Mouse (Mus musculus): Measurements from ENCODE around the gene Nell2.

Gene Nell2

GRCm38 (mm10) chr15:95527948-95528861 lies at the start of gene Nell2:
Gene Nell2 (minus strand): TSS chr15:95528559.
- TF ChIP-seq CTCF (conservative IDR thresholded peaks at IDR 0.05; ENCODE audit: low read length) (peak; percentile 12; the same call in 1 of the 2 replicates), POU5F1 (IDR thresholded peaks at IDR 0.05; ENCODE audit: borderline replicate concordance, low read length) (no peak), NANOG (IDR thresholded peaks at IDR 0.05; ENCODE audit: borderline replicate concordance, low read length) (no peak)
- H3K36me3 ChIP-seq (ENCODE audit: insufficient read depth, low read length): no peaks in the 10 kb centered on the region
- H3K9me3 ChIP-seq (ENCODE audit: low read length): no peaks in the 10 kb centered on the region
- H3K4me1 ChIP-seq (replicated peaks; ENCODE audit: low read depth, low read length): peaks cover 10% of the 10 kb centered on the region
- peaks cover 35% of the 10 kb centered on the region for H3K27me3 ChIP-seq (ENCODE audit: insufficient read depth, low read length)
- peak within 1 kb of the TSS; percentile 84 for H3K4me3 ChIP-seq (replicated peaks; ENCODE audit: low read length)

- peaks cover 18% of the 10 kb centered on the region for H3K27me3 ChIP-seq (ENCODE audit: insufficient read depth, low read length)
- no peak for TF ChIP-seq POU5F1 (IDR thresholded peaks at IDR 0.05; ENCODE audit: borderline replicate concordance, low read length)
- peak; percentile 82 for TF ChIP-seq CTCF (conservative IDR thresholded peaks at IDR 0.05; ENCODE audit: low read length)
- TF ChIP-seq NANOG (IDR thresholded peaks at IDR 0.05; ENCODE audit: borderline replicate concordance, low read length): no peak
- no peak overlapping the region for H3K4me3 ChIP-seq (replicated peaks; ENCODE audit: low read length)
- H3K9me3 ChIP-seq (ENCODE audit: low read length): no peaks in the 10 kb centered on the region
- H3K4me1 ChIP-seq (replicated peaks; ENCODE audit: low read depth, low read length): peaks cover 15% of the 10 kb centered on the region
- no peaks in the 10 kb centered on the region for H3K36me3 ChIP-seq (ENCODE audit: insufficient read depth, low read length)
Observed at GRCm38 (mm10) chr15:95574661-95575060, 46.3 kb upstream of the Nell2 start.

- H3K27me3 ChIP-seq (ENCODE audit: insufficient read depth, low read length): no peaks in the 10 kb centered on the region
- no peak for TF ChIP-seq NANOG (IDR thresholded peaks at IDR 0.05; ENCODE audit: borderline replicate concordance, low read length)
- TF ChIP-seq POU5F1 (IDR thresholded peaks at IDR 0.05; ENCODE audit: borderline replicate concordance, low read length): no peak
- no peak for TF ChIP-seq CTCF (conservative IDR thresholded peaks at IDR 0.05; ENCODE audit: low read length)
- H3K4me1 ChIP-seq (replicated peaks; ENCODE audit: low read depth, low read length): no peaks in the 10 kb centered on the region
- no peak overlapping the region for H3K4me3 ChIP-seq (replicated peaks; ENCODE audit: low read length)
- H3K36me3 ChIP-seq (ENCODE audit: insufficient read depth, low read length): no peaks in the 10 kb centered on the region
- no peaks in the 10 kb centered on the region for H3K9me3 ChIP-seq (ENCODE audit: low read length)
Observed at GRCm38 (mm10) chr15:95569606-95570005, 41.2 kb upstream of the Nell2 start.

GRCm38 (mm10) chr15:95565160-95565559 lies 36.8 kb upstream of the Nell2 start:
- Histone ChIP-seq H3K4me1 (replicated peaks; ENCODE audit: low read depth, low read length) (no peaks in the 10 kb centered on the region), H3K9me3 (ENCODE audit: low read length) (no peaks in the 10 kb centered on the region), H3K27me3 (ENCODE audit: insufficient read depth, low read length) (no peaks in the 10 kb centered on the region), H3K4me3 (replicated peaks; ENCODE audit: low read length) (no peak overlapping the region), H3K36me3 (ENCODE audit: insufficient read depth, low read length) (no peaks in the 10 kb centered on the region)
- TF ChIP-seq CTCF (conservative IDR thresholded peaks at IDR 0.05; ENCODE audit: low read length) (no peak), NANOG (IDR thresholded peaks at IDR 0.05; ENCODE audit: borderline replicate concordance, low read length) (no peak), POU5F1 (IDR thresholded peaks at IDR 0.05; ENCODE audit: borderline replicate concordance, low read length) (no peak)

GRCm38 (mm10) chr15:95561303-95561702 lies 32.9 kb upstream of the Nell2 start:
- TF ChIP-seq POU5F1 (IDR thresholded peaks at IDR 0.05; ENCODE audit: borderline replicate concordance, low read length): no peak
- TF ChIP-seq CTCF (conservative IDR thresholded peaks at IDR 0.05; ENCODE audit: low read length): no peak
- H3K27me3 ChIP-seq (ENCODE audit: insufficient read depth, low read length): no peaks in the 10 kb centered on the region
- no peaks in the 10 kb centered on the region for H3K36me3 ChIP-seq (ENCODE audit: insufficient read depth, low read length)
- no peaks in the 10 kb centered on the region for H3K9me3 ChIP-seq (ENCODE audit: low read length)
- no peak overlapping the region for H3K4me3 ChIP-seq (replicated peaks; ENCODE audit: low read length)
- no peaks in the 10 kb centered on the region for H3K4me1 ChIP-seq (replicated peaks; ENCODE audit: low read depth, low read length)

- Histone ChIP-seq H3K36me3 (ENCODE audit: insufficient read depth, low read length) (no peaks in the 10 kb centered on the region), H3K4me1 (replicated peaks; ENCODE audit: low read depth, low read length) (no peaks in the 10 kb centered on the region), H3K4me3 (replicated peaks; ENCODE audit: low read length) (no peak overlapping the region), H3K27me3 (ENCODE audit: insufficient read depth, low read length) (no peaks in the 10 kb centered on the region), H3K9me3 (ENCODE audit: low read length) (peaks cover 25% of the 10 kb centered on the region)
- TF ChIP-seq NANOG (IDR thresholded peaks at IDR 0.05; ENCODE audit: borderline replicate concordance, low read length) (no peak), CTCF (conservative IDR thresholded peaks at IDR 0.05; ENCODE audit: low read length) (no peak), POU5F1 (IDR thresholded peaks at IDR 0.05; ENCODE audit: borderline replicate concordance, low read length) (no peak)
Observed at GRCm38 (mm10) chr15:95550011-95550410, 21.7 kb upstream of the Nell2 start.

- Histone ChIP-seq H3K27me3 (ENCODE audit: insufficient read depth, low read length) (no peaks in the 10 kb centered on the region), H3K36me3 (ENCODE audit: insufficient read depth, low read length) (no peaks in the 10 kb centered on the region), H3K4me1 (replicated peaks; ENCODE audit: low read depth, low read length) (no peaks in the 10 kb centered on the region), H3K4me3 (replicated peaks; ENCODE audit: low read length) (no peak overlapping the region), H3K9me3 (ENCODE audit: low read length) (no peaks in the 10 kb centered on the region)
- TF ChIP-seq NANOG (IDR thresholded peaks at IDR 0.05; ENCODE audit: borderline replicate concordance, low read length) (no peak), POU5F1 (IDR thresholded peaks at IDR 0.05; ENCODE audit: borderline replicate concordance, low read length) (no peak), CTCF (conservative IDR thresholded peaks at IDR 0.05; ENCODE audit: low read length) (no peak)
Observed at GRCm38 (mm10) chr15:95542632-95543031, 14.3 kb upstream of the Nell2 start.

- Histone ChIP-seq H3K4me1 (replicated peaks; ENCODE audit: low read depth, low read length) (no peaks in the 10 kb centered on the region), H3K27me3 (ENCODE audit: insufficient read depth, low read length) (no peaks in the 10 kb centered on the region), H3K4me3 (replicated peaks; ENCODE audit: low read length) (no peak overlapping the region), H3K9me3 (ENCODE audit: low read length) (no peaks in the 10 kb centered on the region), H3K36me3 (ENCODE audit: insufficient read depth, low read length) (no peaks in the 10 kb centered on the region)
- TF ChIP-seq CTCF (conservative IDR thresholded peaks at IDR 0.05; ENCODE audit: low read length): no peak
- no peak for TF ChIP-seq NANOG (IDR thresholded peaks at IDR 0.05; ENCODE audit: borderline replicate concordance, low read length)
- no peak for TF ChIP-seq POU5F1 (IDR thresholded peaks at IDR 0.05; ENCODE audit: borderline replicate concordance, low read length)
Observed at GRCm38 (mm10) chr15:95536724-95537123, 8.4 kb upstream of the Nell2 start.
